Mouse (Mus musculus) cortical plate, adult 2 months (tissue): ENCODE data around the gene Col9a3.

Experiments
- CTCF ChIP-seq: fragments of 200-500 bp; IDR thresholded peaks from 2 replicates; pipeline ENCODE4 v1.5.1; 2011; ENCODE audit warnings: mild to moderate bottlenecking, control low read depth, low read length; ENCODE audit not compliant: insufficient read depth; ENCODE audit errors: extremely low read depth
- POLR2A ChIP-seq: fragments of 200-500 bp; IDR thresholded peaks from 2 replicates; pipeline ENCODE4 v1.6.1; 2011; ENCODE audit warnings: mild to moderate bottlenecking, low read length, control low read depth; ENCODE audit not compliant: insufficient read depth; ENCODE audit errors: extremely low read depth

DNA sequence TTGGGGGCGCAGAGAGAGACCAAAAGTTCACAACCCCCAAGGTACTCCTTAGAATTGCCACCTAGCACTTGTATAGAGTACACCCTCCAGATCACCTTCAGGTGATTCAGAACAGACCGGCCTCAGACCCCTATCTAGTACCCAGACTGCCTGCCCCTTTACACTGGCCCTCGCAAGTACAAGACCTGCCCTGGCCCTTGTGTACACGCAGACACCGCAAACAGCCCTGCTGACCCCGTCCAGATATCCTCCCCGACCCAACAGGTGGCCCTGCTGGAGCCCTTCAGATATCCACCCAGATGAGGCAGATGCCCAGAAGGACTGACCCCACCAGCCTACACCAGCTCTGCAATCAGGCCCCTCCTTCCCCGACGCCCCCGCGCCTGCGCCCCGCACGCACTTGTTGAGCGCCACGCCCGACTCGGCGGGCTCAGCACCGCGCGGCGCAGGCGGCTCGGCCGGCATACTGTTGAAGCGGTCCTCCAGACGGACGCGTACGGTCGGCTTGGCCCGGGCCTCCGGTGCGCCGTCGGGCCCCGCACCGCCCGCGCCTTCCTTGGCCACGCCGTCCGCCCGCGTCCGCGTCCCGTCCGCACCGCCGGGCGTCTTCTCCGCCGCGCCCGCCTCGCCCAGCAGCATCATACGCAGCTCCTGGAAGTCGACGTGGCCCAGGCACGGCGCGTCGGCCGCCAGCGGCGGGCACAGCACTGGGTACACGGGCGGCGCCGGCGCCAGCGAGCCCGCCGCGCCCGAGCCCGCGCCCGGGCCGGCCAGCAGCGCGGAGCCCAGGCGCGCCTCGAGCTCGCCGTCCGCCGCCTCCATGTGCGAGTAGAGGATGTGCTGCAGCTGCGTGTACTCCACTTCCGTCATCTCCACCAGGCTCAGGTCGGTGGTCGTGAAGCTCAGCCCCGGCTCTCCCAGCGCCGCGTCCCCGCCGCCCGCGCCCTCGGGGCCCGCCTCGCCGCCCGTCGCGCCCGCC, 44.3 kb downstream of the Col9a3 start:
- TF ChIP-seq CTCF (no peak), POLR2A (no peak)
